Mouse (Mus musculus) liver, embryonic 14.5 days (tissue): ENCODE measurements around the gene Gjb6. TPM values are rescaled to one million over a fixed set of nuclear protein-coding genes. Genes with fewer than 3 reads are reported as not detected.

Source experiments
- ATAC-seq: fragments of 200-750 bp; cut with Nextera tagmentation; 2 replicates; pipeline ENCODE4 v1.8.0; 2017; ENCODE audit warnings: moderate number of reproducible peaks, mild to moderate bottlenecking, moderate library complexity; ENCODE audit not compliant: insufficient read depth
- DNase-seq, 3 experiments: peaks; one replicate each; pipeline ENCODE4 v3.0.0-alpha.2; 2012 to 2013; ENCODE audit warnings: low read depth in 3 of 3, low spot score in 3 of 3
- H3K27ac ChIP-seq: fragments of 300-500 bp; sonication (generic); 2 replicates; pipeline ENCODE4 v1.5.1; 2014; ENCODE audit warnings: moderate library complexity, mild to moderate bottlenecking, control low read depth, inconsistent platforms
- H3K27me3 ChIP-seq: fragments of 300-500 bp; sonication (generic); 2 replicates; pipeline ENCODE4 v1.6.1; 2014; ENCODE audit warnings: mild to moderate bottlenecking, low read length, moderate library complexity; ENCODE audit not compliant: control insufficient read depth, insufficient read depth
- H3K36me3 ChIP-seq: fragments of 300-500 bp; sonication (generic); replicated peaks from 2 replicates; pipeline ENCODE4 v1.6.1; 2014; ENCODE audit warnings: low read depth; ENCODE audit not compliant: control insufficient read depth, insufficient read depth
- H3K4me1 ChIP-seq, 2 experiments: fragments of 200-500 bp in 1 of 2; fragments of 300-500 bp in 1 of 2; sonication (generic) in 1 of 2; replicated peaks; 2 replicates each; pipeline ENCODE4 v1.6.1; 2012 to 2014; ENCODE audit warnings: antibody characterized with exemption in 1 of 2, inconsistent platforms in 1 of 2, low read length in 1 of 2; ENCODE audit not compliant: control insufficient read depth in 2 of 2, insufficient read depth in 2 of 2
- H3K4me2 ChIP-seq: fragments of 300-500 bp; sonication (generic); 2 replicates; pipeline ENCODE4 v1.6.1; 2014; ENCODE audit warnings: low read depth, mild to moderate bottlenecking, control low read depth, moderate library complexity
- H3K4me3 ChIP-seq, 2 experiments: fragments of 200-500 bp in 1 of 2; fragments of 300-500 bp in 1 of 2; sonication (generic) in 1 of 2; 2 replicates each; pipeline ENCODE4 v1.5.1; 2012 to 2014; ENCODE audit warnings: low read depth in 2 of 2, low read length in 2 of 2, mild to moderate bottlenecking in 2 of 2, control low read depth in 1 of 2, inconsistent platforms in 1 of 2, moderate library complexity in 1 of 2; ENCODE audit not compliant: insufficient read depth in 1 of 2
- H3K9ac ChIP-seq: fragments of 300-500 bp; sonication (generic); replicated peaks from 2 replicates; pipeline ENCODE4 v1.6.1; 2014; ENCODE audit warnings: mild to moderate bottlenecking, control low read depth, moderate library complexity
- H3K9me3 ChIP-seq: fragments of 300-500 bp; sonication (generic); 2 replicates; pipeline ENCODE4 v1.6.1; 2016; ENCODE audit warnings: low read length, mixed read lengths; ENCODE audit not compliant: control insufficient read depth
- CTCF ChIP-seq: IDR thresholded peaks from 2 replicates; pipeline ENCODE4 v1.5.1; 2016; ENCODE audit warnings: antibody characterized with exemption, low read depth, control low read depth
- EP300 ChIP-seq: IDR thresholded peaks from 2 replicates; pipeline ENCODE4 v1.6.1; 2016; ENCODE audit warnings: antibody characterized with exemption, low read depth
- WGBS: fragments of 180-500 bp; shearing (Covaris S2); extraction: QIAGEN DNeasy Blood & Tissue Kit; methylation state at CpG from one replicate; pipeline ENCODE4 v1.1.7; 2014; ENCODE audit not compliant: insufficient replicate concordance; 5-methylcytosine and 5-hydroxymethylcytosine counted together
- polyA plus RNA-seq, 2 experiments: library from polyadenylated mRNA; depleted of rRNA in 1 of 2; stranded (reverse) in 1 of 2; unstranded in 1 of 2; fragments of >200 nt; fragmentation: Nextera tagmentation in 1 of 2; extraction: Ambion mirVana in 1 of 2; gene quantifications; 2 replicates each; pipeline versions ENCODE4 v1.2.1 to v1.2.3; 2012 to 2014

The Gjb6 gene
- polyA plus RNA-seq, 2 experiments = 0.06 TPM; not detected in 1

GRCm38 (mm10) chr14:57109194-57109593 is 24.2 kb downstream of the Gjb6 start:
- no peaks in the 10 kb centered on the region for H3K9me3 ChIP-seq
- DNase-seq = no peak
- TF ChIP-seq CTCF = peak; percentile 71
- no peak for TF ChIP-seq EP300
- WGBS = 5% methylated on average over 4 of the region's 4 CpGs
- no peak overlapping the region for H3K9ac ChIP-seq
- H3K27ac ChIP-seq = no peak overlapping the region
- H3K27me3 ChIP-seq = peaks cover 28% of the 10 kb centered on the region
- H3K4me2 ChIP-seq = no peak overlapping the region
- no peaks in the 10 kb centered on the region for H3K36me3 ChIP-seq
- H3K4me3 ChIP-seq = no peak overlapping the region
- H3K4me1 ChIP-seq = 0 out of 4 replicates have a peak, but pooled peaks cover 0 to 2% of the 10 kb centered on the region in 2 experiments
- ATAC-seq = no peak

DNA sequence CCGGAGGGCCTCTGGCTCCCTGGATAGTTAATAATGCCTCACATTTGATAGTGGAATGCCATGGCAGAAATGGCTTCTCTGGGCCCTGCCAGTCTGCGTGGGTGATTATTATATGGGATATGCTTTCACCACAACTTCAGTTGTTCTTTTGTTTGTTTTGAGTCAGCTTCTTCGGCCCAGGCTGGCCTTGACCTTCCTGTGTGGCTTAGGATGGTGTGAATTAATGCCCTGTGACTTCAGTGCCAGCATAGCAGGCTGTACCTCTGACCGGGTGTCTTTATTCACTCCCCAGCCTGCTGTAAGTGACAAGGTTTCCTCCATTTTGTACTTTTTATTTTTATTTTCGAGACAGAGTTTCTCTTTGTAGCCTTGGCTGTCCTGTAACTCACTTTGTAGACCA is 25.5 kb downstream of the Gjb6 start:
- Histone ChIP-seq H3K36me3 (no peaks in the 10 kb centered on the region), H3K4me2 (no peak overlapping the region), H3K9me3 (no peaks in the 10 kb centered on the region), H3K4me3 (no peak overlapping the region), H3K9ac (no peak overlapping the region), H3K4me1 (0 out of 4 replicates have a peak, but pooled peaks cover 0 to 2% of the 10 kb centered on the region in 2 experiments), H3K27ac (no peak overlapping the region), H3K27me3 (peaks cover 39% of the 10 kb centered on the region)
- ATAC-seq (no peak), DNase-seq (no peak)
- WGBS = 57% methylated on average over 5 of the region's 5 CpGs
- TF ChIP-seq CTCF (no peak), EP300 (no peak)

GRCm38 (mm10) chr14:57107091-57107490 is 26.3 kb downstream of the Gjb6 start:
- H3K4me1 ChIP-seq = peaks cover 0 to 2% of the 10 kb centered on the region in 2 experiments; a peak in 1 of 4 replicates
- no peaks in the 10 kb centered on the region for H3K9me3 ChIP-seq
- no peak overlapping the region for H3K4me3 ChIP-seq
- peaks cover 39% of the 10 kb centered on the region for H3K27me3 ChIP-seq
- no peak overlapping the region for H3K27ac ChIP-seq
- no peak overlapping the region for H3K9ac ChIP-seq
- ATAC-seq (no peak), DNase-seq (no peak)
- no peak for TF ChIP-seq CTCF
- no peak for TF ChIP-seq EP300
- no peaks in the 10 kb centered on the region for H3K36me3 ChIP-seq
- H3K4me2 ChIP-seq = no peak overlapping the region
- 56% methylated on average over 8 of the region's 8 CpGs for WGBS

DNA sequence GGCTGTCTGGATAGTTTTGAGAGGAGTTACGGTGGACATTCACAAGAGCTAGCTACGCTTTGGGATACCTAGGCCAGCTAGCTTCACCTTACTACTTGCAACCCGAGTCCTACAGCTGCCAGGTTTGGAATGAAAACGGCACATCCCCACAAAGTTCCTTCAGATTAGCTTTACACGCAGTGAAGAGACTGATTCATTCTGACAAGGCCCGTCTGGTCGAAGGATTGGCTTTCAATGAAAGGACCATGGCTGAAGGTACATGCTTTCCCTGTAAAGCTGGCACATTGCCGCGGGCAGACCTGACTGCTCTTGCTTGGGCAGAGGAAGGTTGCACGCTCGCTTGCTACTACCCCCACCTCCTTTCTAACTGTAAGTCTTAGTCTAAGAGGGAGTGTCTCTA is 27.7 kb downstream of the Gjb6 start:
- H3K4me3 ChIP-seq = no peak overlapping the region
- H3K27me3 ChIP-seq = peaks cover 39% of the 10 kb centered on the region
- H3K9ac ChIP-seq = no peak overlapping the region
- TF ChIP-seq CTCF = no peak
- TF ChIP-seq EP300 = no peak
- H3K4me1 ChIP-seq = peaks cover 0 to 2% of the 10 kb centered on the region in 2 experiments; a peak in 1 of 4 replicates
- no peak overlapping the region for H3K27ac ChIP-seq
- DNase-seq (no peak), ATAC-seq (no peak)
- no peak overlapping the region for H3K4me2 ChIP-seq
- H3K9me3 ChIP-seq = no peaks in the 10 kb centered on the region
- 38% methylated on average over 11 of the region's 11 CpGs for WGBS
- no peaks in the 10 kb centered on the region for H3K36me3 ChIP-seq

DNA sequence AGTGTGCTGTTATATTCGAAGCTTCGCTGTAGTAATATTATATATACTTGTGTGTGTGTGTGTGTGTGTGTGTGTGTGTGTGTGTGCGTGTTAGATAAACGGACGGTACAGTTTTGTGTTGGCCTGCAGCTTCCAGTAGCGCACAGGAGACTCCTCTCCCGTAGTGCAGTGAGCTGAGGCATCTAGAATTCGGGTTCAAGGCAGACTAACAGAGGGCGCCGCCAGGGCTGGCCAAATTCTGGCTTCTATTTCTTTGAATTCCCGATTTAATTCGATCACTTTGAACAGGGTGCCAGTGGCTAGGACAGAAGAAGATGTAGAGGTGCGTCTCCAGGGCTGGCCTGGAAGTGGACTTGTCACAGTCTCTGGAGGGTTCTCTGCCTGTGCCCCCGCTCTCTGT is 28.3 kb downstream of the Gjb6 start:
- TF ChIP-seq CTCF (no peak), EP300 (no peak)
- H3K36me3 ChIP-seq = no peaks in the 10 kb centered on the region
- H3K4me2 ChIP-seq = peak overlapping the region; percentile 65
- 10% methylated on average over 14 of the region's 14 CpGs for WGBS
- H3K9ac ChIP-seq = no peak overlapping the region
- H3K27ac ChIP-seq = no peak overlapping the region
- peaks cover 0 to 2% of the 10 kb centered on the region in 2 experiments; a peak in 1 of 4 replicates for H3K4me1 ChIP-seq
- H3K27me3 ChIP-seq = peaks cover 39% of the 10 kb centered on the region
- H3K4me3 ChIP-seq = peak overlapping the region in 1 of 2 experiments; percentile 59; a peak in 1 of 4 replicates
- H3K9me3 ChIP-seq = no peaks in the 10 kb centered on the region
- DNase-seq (no peak), ATAC-seq (0 out of 2 replicates have a peak, but pooled peaks have one; percentile 12)
